In genomic region chr5:122311692-122312091, GRCm38 (mm10) we compare ENCODE assay signal across 17 mouse cellular contexts. TPM values are rescaled to one million over a fixed set of nuclear protein-coding genes. Genes with fewer than 3 reads are reported as not detected.
DNase-seq lines count a peak whose midpoint lies in the region; ATAC-seq and TF ChIP-seq lines count a peak whose summit lies in the region.
"Had no signal": no experiment of that assay in that cellular context is flagged by ENCODE, and none has a peak within 500 bp of the region (broad histone marks: within the 10 kb centered on the region; RNA-seq: fewer than 3 reads in every experiment).

No protein-coding gene starts in this region.

- no peak overlapping the region for H3K4me3 ChIP-seq in hindbrain, embryonic 13.5 days
- no peak overlapping the region for H3K4me3 ChIP-seq in hindbrain, embryonic 12.5 days
- no peak overlapping the region for H3K4me3 ChIP-seq in testis, adult 2 months (ENCODE audit: control insufficient read depth, low read depth, low read length)
- H3K4me3 ChIP-seq in thymus, adult 2 months (ENCODE audit: control insufficient read depth, insufficient read depth, low read length): no peak overlapping the region
- H3K4me3 ChIP-seq in cerebellum, adult 2 months (replicated peaks; ENCODE audit: insufficient read depth, low read depth, low read length): no peak overlapping the region
- H3K4me3 ChIP-seq: embryonic facial prominence, embryonic 15.5 days; heart, embryonic 10.5 days; left cerebral cortex, adult 2 months; limb, embryonic 12.5 days; liver, embryonic 15.5 days; midbrain, embryonic 10.5 days had no signal

- peaks cover 21% of the 10 kb centered on the region for H3K4me1 ChIP-seq in hindbrain, embryonic 13.5 days (replicated peaks)
- H3K4me1 ChIP-seq in hindbrain, embryonic 12.5 days: 0 out of 2 replicates have a peak, but pooled peaks cover 3% of the 10 kb centered on the region
- H3K4me1 ChIP-seq in testis, adult 2 months (ENCODE audit: control insufficient read depth, insufficient read depth, low read length): peaks cover 4% of the 10 kb centered on the region; the same call in 1 of the 2 replicates
- peaks cover 59% of the 10 kb centered on the region for H3K4me1 ChIP-seq in thymus, adult 2 months (replicated peaks; ENCODE audit: control insufficient read depth, insufficient read depth, low read length)
- peaks cover 49% of the 10 kb centered on the region for H3K4me1 ChIP-seq in cerebellum, adult 2 months (ENCODE audit: control insufficient read depth, insufficient read depth, low read length)
- H3K4me1 ChIP-seq: limb, embryonic 12.5 days had no signal

- TF ChIP-seq CTCF in testis, adult 2 months (IDR thresholded peaks at IDR 0.05; ENCODE audit: control insufficient read depth, insufficient read depth, insufficient replicate concordance, low read depth, low read length): no peak
- TF ChIP-seq CTCF in thymus, adult 2 months (IDR thresholded peaks at IDR 0.05; ENCODE audit: borderline replicate concordance, control insufficient read depth, extremely low read depth, insufficient read depth, low read length, poor library complexity): 0 out of 2 replicates have a peak, but pooled peaks have one; percentile 15
- no peak for TF ChIP-seq CTCF in cerebellum, adult 2 months (IDR thresholded peaks at IDR 0.05; ENCODE audit: borderline replicate concordance, insufficient read depth, low read depth, low read length)

- TF ChIP-seq POLR2A in testis, adult 2 months (IDR thresholded peaks at IDR 0.05; ENCODE audit: control insufficient read depth, low read depth, low read length): no peak
- TF ChIP-seq POLR2A in thymus, adult 2 months (IDR thresholded peaks at IDR 0.05; ENCODE audit: control insufficient read depth, extremely low read depth, insufficient read depth, low read length, poor library complexity): no peak
- no peak for TF ChIP-seq POLR2A in cerebellum, adult 2 months (IDR thresholded peaks at IDR 0.05; ENCODE audit: borderline replicate concordance, insufficient read depth, low read length)

- no peaks in the 10 kb centered on the region for H3K27me3 ChIP-seq in hindbrain, embryonic 13.5 days
- no peaks in the 10 kb centered on the region for H3K27me3 ChIP-seq in hindbrain, embryonic 12.5 days
- H3K27me3 ChIP-seq in testis, adult 2 months (ENCODE audit: control insufficient read depth, insufficient read depth, low read length): no peaks in the 10 kb centered on the region
- no peaks in the 10 kb centered on the region for H3K27me3 ChIP-seq in thymus, adult 2 months (ENCODE audit: control insufficient read depth, insufficient read depth, low read length)
- no peaks in the 10 kb centered on the region for H3K27me3 ChIP-seq in cerebellum, adult 2 months (ENCODE audit: control insufficient read depth, insufficient read depth, low read length)
- H3K27me3 ChIP-seq: embryonic facial prominence, embryonic 15.5 days; limb, embryonic 12.5 days; liver, embryonic 15.5 days had no signal

- H3K36me3 ChIP-seq in hindbrain, embryonic 13.5 days: peaks cover 39% of the 10 kb centered on the region
- H3K36me3 ChIP-seq in hindbrain, embryonic 12.5 days: peaks cover 32% of the 10 kb centered on the region
- H3K36me3 ChIP-seq in testis, adult 2 months (ENCODE audit: control insufficient read depth, insufficient read depth, low read length): peaks cover 1% of the 10 kb centered on the region
- H3K36me3 ChIP-seq in thymus, adult 2 months (ENCODE audit: control insufficient read depth, insufficient read depth, low read length): peaks cover 14% of the 10 kb centered on the region

- peak overlapping the region; percentile 49; the same call in 1 of the 2 replicates for H3K27ac ChIP-seq in hindbrain, embryonic 13.5 days
- H3K27ac ChIP-seq in hindbrain, embryonic 12.5 days: no peak overlapping the region
- H3K27ac ChIP-seq in testis, adult 2 months (ENCODE audit: control insufficient read depth, insufficient read depth, low read depth, low read length): peak overlapping the region; percentile 43; the same call in 1 of the 2 replicates
- H3K27ac ChIP-seq in thymus, adult 2 months (ENCODE audit: control insufficient read depth, insufficient read depth, low read length): peak overlapping the region; percentile 100
- H3K27ac ChIP-seq in cerebellum, adult 2 months (ENCODE audit: insufficient read depth, low read length): no peak overlapping the region
- H3K27ac ChIP-seq: embryonic facial prominence, embryonic 15.5 days; left cerebral cortex, adult 2 months; limb, embryonic 12.5 days; liver, embryonic 15.5 days; midbrain, embryonic 10.5 days had no signal

- no peak for ATAC-seq in hindbrain, embryonic 13.5 days (ENCODE audit: low FRiP score)
- no peak for ATAC-seq in hindbrain, embryonic 12.5 days (ENCODE audit: low FRiP score)
- ATAC-seq: forebrain, embryonic 14.5 days; inflammation-experienced regulatory T-cells, adult 6 months had no signal

- DNase-seq in testis, postnatal 14 days (ENCODE audit: low spot score): no peak
- DNase-seq in thymus, adult 2 months: peak; percentile 73
- DNase-seq in cerebellum, adult 2 months: no peak
- DNase-seq in kidney, adult 9 months: no peak
- DNase-seq: cerebellum, adult 11 months; heart, postnatal 4 days had no signal

- no peaks in the 10 kb centered on the region for H3K9me3 ChIP-seq in hindbrain, embryonic 13.5 days
- H3K9me3 ChIP-seq in hindbrain, embryonic 12.5 days (replicated peaks): no peaks in the 10 kb centered on the region
- H3K9me3 ChIP-seq: embryonic facial prominence, embryonic 15.5 days; heart, embryonic 10.5 days; limb, embryonic 12.5 days; liver, embryonic 15.5 days; midbrain, embryonic 10.5 days had no signal

- H3K4me2 ChIP-seq in hindbrain, embryonic 13.5 days: no peak overlapping the region
- no peak overlapping the region for H3K4me2 ChIP-seq in hindbrain, embryonic 12.5 days (replicated peaks)
- H3K4me2 ChIP-seq: embryonic facial prominence, embryonic 15.5 days; limb, embryonic 12.5 days; liver, embryonic 15.5 days had no signal

- 61% methylated on average over 7 of the region's 7 CpGs for WGBS in hindbrain, embryonic 13.5 days
- WGBS in hindbrain, embryonic 12.5 days: 76% methylated on average over 7 of the region's 7 CpGs
- 8% methylated on average over 7 of the region's 7 CpGs for WGBS in thymus, adult 2 months
- WGBS in cerebellum, adult 2 months: 68% methylated on average over 7 of the region's 7 CpGs

- H3K9ac ChIP-seq in hindbrain, embryonic 13.5 days: no peak overlapping the region; the same call in 1 of the 2 replicates
- H3K9ac ChIP-seq in hindbrain, embryonic 12.5 days: no peak overlapping the region
- H3K9ac ChIP-seq: embryonic facial prominence, embryonic 15.5 days; limb, embryonic 12.5 days; liver, embryonic 15.5 days had no signal

RNA-seq across cellular contexts. Expression of gene Pptc7, which starts 27.5 kb away (rescaled TPM):
- polyA plus RNA-seq in hindbrain, embryonic 13.5 days (2015; fragmentation: Nextera tagmentation; extraction: Ambion mirVana): 8.0 and 8.3 TPM in 2 replicates
- polyA plus RNA-seq in hindbrain, embryonic 12.5 days (2016; fragmentation: Nextera tagmentation; extraction: Ambion mirVana): 10.8 and 11.1 TPM in 2 replicates
- polyA plus RNA-seq in testis, adult 2 months (2012; rRNA removed): 47.8 and 48.0 TPM in 2 replicates
- 72.4 and 78.8 TPM in 2 replicates for polyA plus RNA-seq in thymus, adult 2 months (2012; rRNA removed)
- 46.4 and 48.4 TPM in 2 replicates for polyA plus RNA-seq in cerebellum, adult 2 months (2012; rRNA removed)

RNA-seq across cellular contexts. Expression of gene Rad9b, which starts 42.3 kb away (rescaled TPM):
- 21.0 and 23.9 TPM in 2 replicates for polyA plus RNA-seq in hindbrain, embryonic 13.5 days (2015; fragmentation: Nextera tagmentation; extraction: Ambion mirVana)
- 13.3 and 15.6 TPM in 2 replicates for polyA plus RNA-seq in hindbrain, embryonic 12.5 days (2016; fragmentation: Nextera tagmentation; extraction: Ambion mirVana)
- polyA plus RNA-seq in testis, adult 2 months (2012; rRNA removed): 23.1 and 28.0 TPM in 2 replicates
- 6.3 and 7.2 TPM in 2 replicates for polyA plus RNA-seq in thymus, adult 2 months (2012; rRNA removed)
- polyA plus RNA-seq in cerebellum, adult 2 months (2012; rRNA removed): 6.9 TPM in 2 replicates

RNA-seq across cellular contexts. Expression of gene Vps29, which starts 42.5 kb away (rescaled TPM):
- 297 and 305 TPM in 2 replicates for polyA plus RNA-seq in hindbrain, embryonic 13.5 days (2015; fragmentation: Nextera tagmentation; extraction: Ambion mirVana)
- polyA plus RNA-seq in hindbrain, embryonic 12.5 days (2016; fragmentation: Nextera tagmentation; extraction: Ambion mirVana): 207 and 212 TPM in 2 replicates
- 51.0 and 57.4 TPM in 2 replicates for polyA plus RNA-seq in testis, adult 2 months (2012; rRNA removed)
- 38.7 and 54.5 TPM in 2 replicates for polyA plus RNA-seq in thymus, adult 2 months (2012; rRNA removed)
- 170 and 180 TPM in 2 replicates for polyA plus RNA-seq in cerebellum, adult 2 months (2012; rRNA removed)

RNA-seq across cellular contexts. Expression of gene Tctn1, which starts 47.4 kb away (rescaled TPM):
- 5.9 and 6.6 TPM in 2 replicates for polyA plus RNA-seq in hindbrain, embryonic 13.5 days (2015; fragmentation: Nextera tagmentation; extraction: Ambion mirVana)
- 7.5 and 7.7 TPM in 2 replicates for polyA plus RNA-seq in hindbrain, embryonic 12.5 days (2016; fragmentation: Nextera tagmentation; extraction: Ambion mirVana)
- polyA plus RNA-seq in testis, adult 2 months (2012; rRNA removed): 59.8 and 63.3 TPM in 2 replicates
- 41.4 and 45.0 TPM in 2 replicates for polyA plus RNA-seq in thymus, adult 2 months (2012; rRNA removed)
- polyA plus RNA-seq in cerebellum, adult 2 months (2012; rRNA removed): 28.6 and 29.2 TPM in 2 replicates

RNA-seq across cellular contexts. Expression of gene Gpn3, which starts 60.0 kb away (rescaled TPM):
- polyA plus RNA-seq in hindbrain, embryonic 13.5 days (2015; fragmentation: Nextera tagmentation; extraction: Ambion mirVana): 48.3 and 50.2 TPM in 2 replicates
- polyA plus RNA-seq in hindbrain, embryonic 12.5 days (2016; fragmentation: Nextera tagmentation; extraction: Ambion mirVana): 52.0 and 52.2 TPM in 2 replicates
- polyA plus RNA-seq in testis, adult 2 months (2012; rRNA removed): 27.6 and 27.8 TPM in 2 replicates
- 103 TPM in 2 replicates for polyA plus RNA-seq in thymus, adult 2 months (2012; rRNA removed)
- polyA plus RNA-seq in cerebellum, adult 2 months (2012; rRNA removed): 46.5 and 48.7 TPM in 2 replicates

Comparison
In these comparisons a context has a peak if more than half of its experiments do, and no peak if none do; other contexts are left out.
1. H3K27ac ChIP-seq: peak in hindbrain, embryonic 13.5 days (single experiment), testis, adult 2 months (single experiment) and thymus, adult 2 months (single experiment); none in hindbrain, embryonic 12.5 days (single experiment) and cerebellum, adult 2 months (single experiment).